Mouse (Mus musculus): Measurements from ENCODE around the gene Veph1. TPM values are rescaled to one million over a fixed set of nuclear protein-coding genes. Genes with fewer than 3 reads are reported as not detected.

The Veph1 gene
- polyA plus RNA-seq, 1 experiment from 2014 or later: 1.0 TPM

DNA sequence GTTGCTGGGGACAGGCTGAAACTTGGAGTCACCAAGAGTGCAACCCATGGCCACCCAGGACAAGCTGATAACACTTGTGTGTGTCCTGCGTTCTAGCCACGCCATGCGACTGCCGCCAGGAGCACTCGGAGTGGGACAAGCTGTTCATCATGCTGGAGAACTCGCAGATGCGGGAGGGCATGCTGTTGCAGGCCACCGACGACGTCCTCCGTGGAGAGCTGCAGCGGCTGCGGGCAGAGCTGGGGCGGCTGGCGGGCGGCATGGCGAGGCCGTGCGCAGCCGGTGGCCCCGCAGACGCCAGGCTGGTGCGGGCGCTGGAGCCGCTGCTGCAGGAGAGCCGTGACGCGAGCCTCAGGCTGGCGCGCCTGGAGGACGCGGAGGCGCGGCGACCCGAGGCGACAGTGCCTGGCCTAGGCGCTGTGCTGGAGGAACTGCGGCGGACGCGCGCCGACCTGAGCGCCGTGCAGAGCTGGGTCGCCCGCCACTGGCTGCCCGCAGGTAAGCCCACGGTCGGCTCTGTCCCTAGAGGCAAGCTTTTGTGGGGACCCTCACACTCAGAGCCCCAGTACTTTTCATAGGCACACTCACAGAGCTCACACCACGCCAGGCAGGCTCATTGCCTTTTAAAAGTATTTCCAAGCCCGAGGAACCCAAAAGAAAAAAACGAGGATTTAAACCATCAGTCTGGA lies 75.9 kb downstream of the Veph1 start:
- Histone ChIP-seq H3K4me1 (0 out of 2 replicates have a peak, but pooled peaks cover 13% of the 10 kb centered on the region), H3K4me3 (peak overlapping the region; percentile 71), H3K27me3 (replicated peaks) (peaks cover 16% of the 10 kb centered on the region; the same call in 1 of the 2 replicates), H3K9ac (peak overlapping the region; percentile 85), H3K27ac (replicated peaks) (peak overlapping the region; percentile 79), H3K9me3 (no peaks in the 10 kb centered on the region), H3K4me2 (peak overlapping the region; percentile 96), H3K36me3 (no peaks in the 10 kb centered on the region)
- WGBS: under 1% methylated on average over 54 of the region's 54 CpGs
- ATAC-seq (ENCODE audit: extremely low read depth, insufficient number of reproducible peaks, low FRiP score, low TSS enrichment): peak; percentile 25; the same call in 1 of the 2 replicates

DNA sequence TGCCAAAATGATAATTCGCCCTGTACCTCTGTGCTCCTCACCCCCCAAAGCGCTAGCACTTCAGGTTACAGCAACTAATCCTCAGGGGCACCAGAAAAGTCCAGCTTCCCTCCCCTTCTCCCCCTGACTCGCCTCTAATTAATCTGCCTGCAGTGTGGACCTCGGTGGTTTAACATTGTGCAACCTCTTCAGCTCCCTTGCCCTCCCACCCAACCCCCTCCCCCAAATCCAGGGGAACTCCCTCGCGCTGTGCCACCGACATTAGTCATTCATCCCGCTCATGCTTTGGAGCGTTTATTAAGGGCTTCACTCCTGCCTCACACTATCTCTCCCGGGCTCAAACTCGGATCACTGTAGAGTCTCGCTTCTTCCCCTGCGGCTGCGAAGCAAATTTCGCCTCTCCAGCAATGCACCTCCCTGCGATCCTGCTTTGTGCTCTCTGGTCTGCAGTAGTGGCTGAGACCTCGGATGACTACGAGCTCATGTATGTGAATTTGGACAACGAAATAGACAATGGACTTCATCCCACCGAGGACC lies 76.9 kb downstream of the Veph1 start, which contains the start of gene Ptx3:
TSS of gene Ptx3 (plus strand) at position 256 of the 537 bp plus-strand sequence.
- H3K4me2 ChIP-seq: peak within 1 kb of the TSS; percentile 96
- 0 out of 2 replicates have a peak, but pooled peaks cover 12% of the 10 kb centered on the region for H3K4me1 ChIP-seq
- H3K9me3 ChIP-seq: no peaks in the 10 kb centered on the region
- H3K27ac ChIP-seq (replicated peaks): peak within 1 kb of the TSS; percentile 79
- no peak for ATAC-seq (ENCODE audit: extremely low read depth, insufficient number of reproducible peaks, low FRiP score, low TSS enrichment)
- H3K27me3 ChIP-seq (replicated peaks): peaks cover 16% of the 10 kb centered on the region; the same call in 1 of the 2 replicates
- 7% methylated on average over 20 of the region's 20 CpGs for WGBS
- no peaks in the 10 kb centered on the region for H3K36me3 ChIP-seq
- peak within 1 kb of the TSS; percentile 85 for H3K9ac ChIP-seq
- H3K4me3 ChIP-seq: peak within 1 kb of the TSS; percentile 71

DNA sequence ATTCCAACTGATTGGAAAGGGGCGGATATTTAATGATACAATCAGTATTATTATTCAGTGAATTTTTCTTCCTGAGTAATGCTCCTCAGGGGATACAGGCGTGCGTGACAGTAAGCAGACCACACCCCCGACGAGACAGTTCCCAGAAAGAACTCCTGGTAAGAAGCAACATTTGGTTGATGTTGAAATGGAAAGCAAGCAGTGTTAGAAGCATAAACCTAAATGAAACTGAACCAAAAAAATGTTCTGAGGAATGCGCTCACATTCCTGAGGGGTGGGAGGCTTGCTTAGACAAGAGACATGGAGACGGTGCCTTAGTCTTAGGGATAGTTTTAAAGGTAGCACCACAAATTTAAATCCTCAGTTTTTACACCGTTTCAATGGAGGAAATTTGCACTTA lies 80.9 kb downstream of the Veph1 start:
- Histone ChIP-seq H3K27ac (replicated peaks) (no peak overlapping the region), H3K4me2 (no peak overlapping the region; the same call in 1 of the 2 replicates), H3K4me3 (no peak overlapping the region), H3K27me3 (replicated peaks) (0 out of 2 replicates have a peak, but pooled peaks cover 5% of the 10 kb centered on the region), H3K9ac (no peak overlapping the region), H3K9me3 (no peaks in the 10 kb centered on the region), H3K36me3 (no peaks in the 10 kb centered on the region), H3K4me1 (0 out of 2 replicates have a peak, but pooled peaks cover 4% of the 10 kb centered on the region)
- no peak for ATAC-seq (ENCODE audit: extremely low read depth, insufficient number of reproducible peaks, low FRiP score, low TSS enrichment)
- 50% methylated on average over 8 of the region's 8 CpGs for WGBS

GRCm38 (mm10) chr3:66213524-66213923 lies 83.1 kb downstream of the Veph1 start:
- no peaks in the 10 kb centered on the region for H3K9me3 ChIP-seq
- H3K4me1 ChIP-seq: 0 out of 2 replicates have a peak, but pooled peaks cover 4% of the 10 kb centered on the region
- H3K4me3 ChIP-seq: no peak overlapping the region
- no peak overlapping the region for H3K4me2 ChIP-seq
- no peak for ATAC-seq (ENCODE audit: extremely low read depth, insufficient number of reproducible peaks, low FRiP score, low TSS enrichment)
- no peaks in the 10 kb centered on the region for H3K36me3 ChIP-seq
- no peak overlapping the region for H3K27ac ChIP-seq (replicated peaks)
- 0 out of 2 replicates have a peak, but pooled peaks cover 1% of the 10 kb centered on the region for H3K27me3 ChIP-seq (replicated peaks)
- no peak overlapping the region for H3K9ac ChIP-seq
- WGBS: 91% methylated on average over 1 of the region's 1 CpGs

DNA sequence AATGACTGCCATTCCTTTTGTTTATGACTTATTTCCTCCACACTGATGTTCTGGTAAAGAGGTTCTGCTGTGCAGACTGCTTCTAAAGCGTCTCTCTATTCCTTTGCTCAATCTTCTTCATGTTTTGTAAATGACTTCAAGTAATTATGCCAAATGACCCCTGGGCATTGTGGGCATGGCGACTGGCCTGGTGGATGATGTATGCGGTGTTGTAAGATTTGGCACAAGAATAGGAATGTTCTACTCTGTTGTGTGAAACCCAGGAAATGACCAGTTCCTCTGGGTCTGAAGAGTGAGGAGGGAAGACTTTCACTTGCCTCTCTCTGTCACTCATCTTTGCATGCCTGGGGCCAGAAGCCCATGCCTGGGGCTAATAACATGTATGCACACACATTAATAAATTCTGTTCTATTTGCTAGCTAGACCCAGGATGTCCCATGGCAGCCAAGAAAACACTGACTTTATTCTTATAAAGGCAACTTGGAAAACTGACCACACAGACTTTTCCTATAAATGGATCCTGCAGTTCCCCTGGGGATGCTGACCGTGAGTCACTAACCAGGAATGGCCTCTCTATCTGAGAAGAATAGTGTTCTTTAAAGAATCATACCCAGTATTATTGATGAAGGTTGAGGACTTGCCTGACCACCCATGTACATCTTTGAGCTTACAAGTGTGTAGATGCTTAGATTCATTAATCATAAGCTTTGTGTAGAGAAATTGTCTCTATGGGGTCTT lies 87.6 kb downstream of the Veph1 start:
- H3K36me3 ChIP-seq: no peaks in the 10 kb centered on the region
- no peak overlapping the region for H3K4me3 ChIP-seq
- H3K27me3 ChIP-seq (replicated peaks): no peaks in the 10 kb centered on the region
- no peak overlapping the region for H3K9ac ChIP-seq
- H3K27ac ChIP-seq (replicated peaks): no peak overlapping the region
- no peaks in the 10 kb centered on the region for H3K4me1 ChIP-seq
- ATAC-seq (ENCODE audit: extremely low read depth, insufficient number of reproducible peaks, low FRiP score, low TSS enrichment): no peak
- H3K4me2 ChIP-seq: no peak overlapping the region
- 72% methylated on average over 4 of the region's 4 CpGs for WGBS
- no peaks in the 10 kb centered on the region for H3K9me3 ChIP-seq

DNA sequence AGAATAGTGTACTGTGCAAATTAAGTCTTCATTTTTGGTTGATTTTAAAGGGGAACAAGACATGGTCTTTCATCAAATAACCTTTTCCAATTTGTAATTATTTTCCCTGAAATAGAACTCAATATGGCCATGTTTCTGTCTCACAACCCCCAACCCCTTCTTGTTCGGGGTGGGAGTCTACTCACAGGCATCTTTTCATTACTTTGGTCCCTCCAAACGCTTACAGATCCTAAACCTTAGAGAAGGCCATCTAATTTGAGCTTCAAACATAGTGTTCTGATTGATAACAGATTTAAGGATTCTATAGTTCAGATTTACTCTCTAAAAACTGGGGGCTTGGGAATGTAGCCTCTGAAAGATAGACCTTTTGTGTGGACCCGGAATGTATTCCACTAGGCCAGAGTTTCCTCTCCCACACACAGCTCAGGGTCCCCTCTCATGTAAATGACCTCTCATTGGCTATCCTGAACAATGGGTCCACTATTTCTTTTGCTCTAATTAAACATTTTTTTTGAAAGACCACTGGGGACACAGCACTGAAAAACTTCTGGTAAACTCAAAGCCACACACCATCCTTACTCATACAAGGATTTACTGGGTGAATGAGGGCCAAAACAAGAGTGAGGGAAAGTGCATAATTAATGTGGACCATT lies 102.6 kb downstream of the Veph1 start:
- H3K9ac ChIP-seq: no peak overlapping the region
- H3K4me2 ChIP-seq: no peak overlapping the region
- no peaks in the 10 kb centered on the region for H3K4me1 ChIP-seq
- no peaks in the 10 kb centered on the region for H3K27me3 ChIP-seq (replicated peaks)
- WGBS: 75% methylated on average over 3 of the region's 3 CpGs
- H3K9me3 ChIP-seq: no peaks in the 10 kb centered on the region
- no peaks in the 10 kb centered on the region for H3K36me3 ChIP-seq
- ATAC-seq (ENCODE audit: extremely low read depth, insufficient number of reproducible peaks, low FRiP score, low TSS enrichment): no peak
- no peak overlapping the region for H3K4me3 ChIP-seq
- no peak overlapping the region for H3K27ac ChIP-seq (replicated peaks)

- no peaks in the 10 kb centered on the region for H3K4me1 ChIP-seq
- no peak overlapping the region for H3K9ac ChIP-seq
- WGBS: 76% methylated on average over 2 of the region's 2 CpGs
- ATAC-seq (ENCODE audit: extremely low read depth, insufficient number of reproducible peaks, low FRiP score, low TSS enrichment): no peak
- no peak overlapping the region for H3K4me3 ChIP-seq
- no peaks in the 10 kb centered on the region for H3K9me3 ChIP-seq
- H3K27me3 ChIP-seq (replicated peaks): no peaks in the 10 kb centered on the region
- no peaks in the 10 kb centered on the region for H3K36me3 ChIP-seq
- no peak overlapping the region for H3K27ac ChIP-seq (replicated peaks)
- no peak overlapping the region for H3K4me2 ChIP-seq
These were observed 117.0 kb downstream of the Veph1 start for GRCm38 (mm10) chr3:66179647-66180046.

DNA sequence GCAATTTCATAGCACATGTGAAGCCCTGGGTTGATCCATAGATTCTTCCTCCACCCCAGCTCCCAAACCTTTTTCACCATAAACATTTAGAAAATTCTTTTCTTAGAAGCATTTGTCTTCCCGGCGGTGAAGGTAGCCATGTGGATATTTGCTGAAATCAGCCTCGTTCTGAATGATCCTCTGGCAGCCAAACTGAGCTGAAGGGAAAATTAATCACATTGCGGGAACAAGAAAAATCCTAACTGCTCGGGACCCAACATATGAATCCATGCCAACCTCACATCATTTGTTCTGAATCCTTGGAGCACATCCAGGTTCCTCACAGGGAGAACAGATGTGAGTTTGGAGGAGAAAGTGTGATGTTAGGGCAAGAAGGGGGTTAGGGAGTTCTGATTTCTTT lies 123.7 kb downstream of the Veph1 start:
- no peaks in the 10 kb centered on the region for H3K4me1 ChIP-seq
- no peaks in the 10 kb centered on the region for H3K27me3 ChIP-seq (replicated peaks)
- no peak overlapping the region for H3K9ac ChIP-seq
- 62% methylated on average over 5 of the region's 5 CpGs for WGBS
- no peak for ATAC-seq (ENCODE audit: extremely low read depth, insufficient number of reproducible peaks, low FRiP score, low TSS enrichment)
- H3K36me3 ChIP-seq: no peaks in the 10 kb centered on the region
- H3K4me3 ChIP-seq: no peak overlapping the region
- no peaks in the 10 kb centered on the region for H3K9me3 ChIP-seq
- H3K4me2 ChIP-seq: no peak overlapping the region
- no peak overlapping the region for H3K27ac ChIP-seq (replicated peaks)

GRCm38 (mm10) chr3:66169873-66170538 lies 126.6 kb downstream of the Veph1 start:
- Histone ChIP-seq H3K36me3 (no peaks in the 10 kb centered on the region), H3K4me1 (no peaks in the 10 kb centered on the region; the same call in 1 of the 2 replicates), H3K27ac (replicated peaks) (no peak overlapping the region), H3K4me3 (no peak overlapping the region), H3K27me3 (replicated peaks) (no peaks in the 10 kb centered on the region), H3K9me3 (no peaks in the 10 kb centered on the region), H3K9ac (no peak overlapping the region), H3K4me2 (no peak overlapping the region)
- ATAC-seq (ENCODE audit: extremely low read depth, insufficient number of reproducible peaks, low FRiP score, low TSS enrichment): no peak
- 68% methylated on average over 3 of the region's 3 CpGs for WGBS

GRCm38 (mm10) chr3:66166606-66167290 lies 129.9 kb downstream of the Veph1 start:
- H3K4me2 ChIP-seq: no peak overlapping the region
- no peak for ATAC-seq (ENCODE audit: extremely low read depth, insufficient number of reproducible peaks, low FRiP score, low TSS enrichment)
- H3K9ac ChIP-seq: no peak overlapping the region
- H3K27ac ChIP-seq (replicated peaks): no peak overlapping the region
- H3K9me3 ChIP-seq: no peaks in the 10 kb centered on the region
- no peak overlapping the region for H3K4me3 ChIP-seq
- H3K36me3 ChIP-seq: no peaks in the 10 kb centered on the region
- WGBS: 68% methylated on average over 6 of the region's 6 CpGs
- no peaks in the 10 kb centered on the region for H3K27me3 ChIP-seq (replicated peaks)
- no peaks in the 10 kb centered on the region; the same call in 1 of the 2 replicates for H3K4me1 ChIP-seq
